Mouse (Mus musculus) bone marrow macrophage, adult 2 months (primary cell): ENCODE results near the gene Plagl2. TPM values are rescaled to one million over a fixed set of nuclear protein-coding genes. Genes with fewer than 3 reads are reported as not detected.

ENCODE experiments used
- H3K27ac ChIP-seq: 2 replicates; pipeline ENCODE4 v1.5.1; 2012; ENCODE audit warnings: low read depth, low read length; ENCODE audit not compliant: insufficient read depth
- H3K4me1 ChIP-seq: 2 replicates; pipeline ENCODE4 v1.6.1; 2012; ENCODE audit warnings: low read length; ENCODE audit not compliant: control insufficient read depth, insufficient read depth
- H3K4me3 ChIP-seq: 2 replicates; pipeline ENCODE4 v1.5.1; 2012; ENCODE audit warnings: mild to moderate bottlenecking, low read length, moderate library complexity; ENCODE audit not compliant: insufficient read depth
- CTCF ChIP-seq: IDR thresholded peaks from 2 replicates; pipeline ENCODE4 v1.5.1; 2012; ENCODE audit warnings: low read depth, mild to moderate bottlenecking, low read length, moderate library complexity
- POLR2A ChIP-seq: IDR thresholded peaks from 2 replicates; pipeline ENCODE4 v1.6.1; 2012; ENCODE audit warnings: mild to moderate bottlenecking, low read depth, low read length, borderline replicate concordance
- polyA plus RNA-seq: library from polyadenylated mRNA; stranded (reverse); fragments of >200 nt; gene quantifications from 2 replicates; pipeline ENCODE4 v1.2.4, GENCODE M21; 2012; ENCODE audit not compliant: missing spikeins, insufficient read depth, insufficient read length

Gene Plagl2
- polyA plus RNA-seq, 1 experiment, result 48.5 TPM

- Histone ChIP-seq H3K4me1 (peaks cover 44% of the 10 kb centered on the region), H3K4me3 (no peak overlapping the region), H3K27ac (no peak overlapping the region)
- TF ChIP-seq POLR2A (no peak), CTCF (no peak)
Measured at GRCm38 (mm10) chr2:153218516-153218915, 22.7 kb downstream of the Plagl2 start.

DNA sequence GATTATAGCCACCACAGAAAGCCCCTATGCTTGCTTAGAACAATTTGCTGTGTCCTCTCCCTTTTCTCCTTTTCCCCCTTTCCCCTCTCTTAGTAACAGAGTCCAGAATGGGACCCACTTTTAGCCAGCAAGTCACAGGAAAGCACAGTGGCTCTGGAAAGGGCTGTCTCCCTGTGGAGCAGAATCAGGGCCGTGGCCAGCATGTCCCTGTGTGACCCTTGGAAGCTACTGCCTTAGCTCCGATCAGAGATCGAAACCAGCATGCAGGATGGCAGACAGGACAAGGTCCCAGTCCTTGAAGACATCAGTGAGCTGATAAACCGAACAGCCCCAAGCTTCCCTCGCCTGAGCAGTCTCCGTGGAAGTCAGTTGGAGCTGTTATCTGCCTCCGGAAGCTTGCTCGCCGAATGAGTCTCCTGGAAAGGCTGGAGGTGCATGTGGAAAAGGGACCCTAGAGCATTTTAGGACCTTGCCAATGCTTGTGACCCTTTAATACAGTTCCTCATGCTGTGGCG, 23.3 kb downstream of the Plagl2 start:
- no peak overlapping the region for H3K27ac ChIP-seq
- H3K4me3 ChIP-seq, result no peak overlapping the region
- TF ChIP-seq CTCF (no peak), POLR2A (no peak)
- H3K4me1 ChIP-seq, result peaks cover 48% of the 10 kb centered on the region

DNA sequence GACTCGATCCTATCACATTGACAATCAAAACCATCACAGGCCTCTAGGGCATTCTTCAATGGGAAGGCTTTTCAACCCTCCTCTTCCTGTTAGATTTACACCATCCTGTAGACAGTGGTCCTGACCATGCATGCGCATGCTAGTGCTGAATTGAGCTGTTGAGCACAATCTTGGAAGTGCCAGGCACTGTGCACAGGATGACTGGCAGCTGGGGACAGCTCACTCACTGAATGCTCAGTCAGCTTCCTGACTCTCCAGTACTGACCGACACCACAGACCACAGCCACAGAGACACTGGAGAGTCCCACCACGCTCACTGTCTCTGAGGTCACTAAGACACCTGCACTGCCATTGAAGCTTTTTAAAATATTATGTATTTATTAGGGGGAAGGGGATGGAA, 25.8 kb downstream of the Plagl2 start:
- H3K4me3 ChIP-seq, result no peak overlapping the region
- TF ChIP-seq CTCF (no peak), POLR2A (no peak)
- peaks cover 40% of the 10 kb centered on the region for H3K4me1 ChIP-seq
- H3K27ac ChIP-seq, result peak overlapping the region; percentile 96

DNA sequence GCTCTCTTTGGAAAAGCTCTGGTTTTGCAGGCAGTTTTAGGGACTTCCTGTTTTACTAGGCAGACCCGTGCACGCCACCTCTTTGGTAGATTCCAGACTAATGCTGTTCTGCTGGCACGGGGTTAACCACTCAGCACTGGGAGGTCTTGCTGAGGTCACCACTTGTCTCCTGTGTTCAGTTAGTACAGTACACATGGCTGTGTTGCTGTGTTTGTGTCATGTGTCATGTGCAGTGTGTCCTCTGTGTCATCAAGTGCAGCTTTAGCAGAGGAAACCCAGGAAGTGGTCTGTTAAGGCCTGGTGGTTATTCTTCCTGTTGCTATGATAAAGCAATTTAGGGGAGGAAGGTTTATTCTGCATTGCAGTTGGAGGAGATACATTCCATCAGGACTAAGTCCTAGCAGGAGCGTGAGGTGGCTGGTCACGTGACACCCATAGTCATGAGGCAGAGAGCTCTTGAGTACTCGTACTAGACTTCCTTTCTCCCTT, 26.4 kb downstream of the Plagl2 start:
- TF ChIP-seq POLR2A (no peak), CTCF (no peak)
- H3K4me1 ChIP-seq, result peaks cover 40% of the 10 kb centered on the region
- H3K27ac ChIP-seq, result peak overlapping the region; percentile 96
- H3K4me3 ChIP-seq, result no peak overlapping the region

DNA sequence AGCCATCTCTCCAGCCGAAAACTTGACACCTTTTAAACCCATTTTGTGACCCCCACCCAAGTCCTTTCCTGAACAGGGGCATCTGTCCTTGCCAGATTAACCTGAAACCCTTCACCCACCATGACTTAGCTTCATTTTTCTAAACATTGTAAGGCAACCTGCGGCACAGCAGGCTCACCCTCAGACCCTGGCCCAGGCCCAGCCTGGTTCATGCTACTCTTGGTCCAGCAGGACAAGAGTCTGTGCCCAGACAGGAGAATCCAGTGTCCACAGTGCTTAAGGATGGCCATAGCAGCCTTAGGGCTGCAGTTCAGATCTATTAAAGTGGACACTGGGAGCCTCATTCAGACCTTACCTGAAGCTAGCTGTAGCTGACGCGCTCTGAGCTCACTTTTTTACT, 27.9 kb downstream of the Plagl2 start:
- no peak for TF ChIP-seq CTCF
- TF ChIP-seq POLR2A, result no peak
- peaks cover 39% of the 10 kb centered on the region for H3K4me1 ChIP-seq
- H3K27ac ChIP-seq, result peak overlapping the region; percentile 41
- H3K4me3 ChIP-seq, result no peak overlapping the region

DNA sequence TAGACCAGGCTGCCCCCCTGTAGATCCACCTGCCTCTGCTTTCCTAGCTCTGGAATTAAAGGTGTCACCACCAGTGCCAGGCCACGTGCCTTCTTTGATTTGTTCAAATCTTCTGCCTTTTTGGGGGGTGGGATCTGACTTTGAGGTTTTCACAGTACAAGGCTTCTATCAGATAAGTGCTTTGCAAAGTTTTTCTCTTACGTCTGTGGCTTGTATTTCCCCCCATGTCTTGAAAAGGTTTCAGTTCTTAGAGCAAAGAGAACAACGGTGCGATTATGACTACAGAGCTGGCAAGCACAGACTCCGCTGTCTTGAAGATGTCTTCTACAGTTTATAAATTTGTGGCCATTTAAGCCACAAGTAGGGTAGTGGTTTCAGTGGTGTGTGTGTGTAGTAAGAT, 29.8 kb downstream of the Plagl2 start:
- TF ChIP-seq POLR2A (no peak), CTCF (no peak)
- H3K4me1 ChIP-seq, result peaks cover 37% of the 10 kb centered on the region
- no peak overlapping the region for H3K27ac ChIP-seq
- no peak overlapping the region for H3K4me3 ChIP-seq

GRCm38 (mm10) chr2:153209286-153209685, 31.9 kb downstream of the Plagl2 start:
- TF ChIP-seq CTCF (no peak), POLR2A (no peak)
- no peak overlapping the region for H3K4me3 ChIP-seq
- no peak overlapping the region for H3K27ac ChIP-seq
- H3K4me1 ChIP-seq, result peaks cover 22% of the 10 kb centered on the region

DNA sequence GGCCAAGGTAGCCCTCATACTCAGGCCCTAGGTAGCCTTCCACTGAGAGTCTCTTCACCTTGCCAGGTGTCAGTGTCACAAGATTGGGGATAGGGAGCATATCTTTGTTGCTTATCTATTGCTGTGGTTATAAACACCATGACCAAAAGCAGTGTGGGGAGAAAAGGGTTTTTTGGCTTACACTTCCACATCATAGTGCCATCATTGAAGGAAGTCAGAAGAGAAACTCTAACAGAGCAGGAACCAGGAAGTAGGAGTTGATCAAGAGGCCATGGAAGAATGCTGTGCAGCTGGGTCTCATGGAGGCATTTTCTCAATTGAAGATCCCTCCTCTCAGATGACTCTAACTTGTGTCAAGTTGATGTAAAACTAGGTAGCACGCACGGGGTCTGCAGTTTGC, 33.1 kb downstream of the Plagl2 start:
- Histone ChIP-seq H3K4me1 (peaks cover 14% of the 10 kb centered on the region), H3K27ac (peak overlapping the region; percentile 31), H3K4me3 (no peak overlapping the region)
- TF ChIP-seq CTCF, result no peak

DNA sequence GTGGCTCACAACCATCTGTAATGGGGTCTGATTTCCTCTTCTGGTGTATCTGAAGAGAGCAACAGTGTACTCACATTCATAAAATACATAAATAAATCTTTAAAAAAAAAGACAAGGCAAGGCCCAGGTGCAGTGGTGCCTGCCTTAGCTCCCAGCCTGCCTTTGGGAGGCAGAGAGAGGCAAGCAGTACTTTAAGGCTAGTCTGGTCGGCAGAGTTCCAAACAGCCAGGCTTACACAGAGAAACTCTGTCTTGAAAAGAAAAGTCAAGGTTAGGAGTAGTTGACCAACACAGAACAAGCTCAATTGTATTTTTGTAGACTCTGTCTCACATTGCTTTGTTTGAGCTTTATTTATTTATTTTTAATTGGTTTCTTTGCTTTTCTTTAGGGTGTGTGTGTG, 38.5 kb downstream of the Plagl2 start:
- Histone ChIP-seq H3K27ac (no peak overlapping the region), H3K4me3 (no peak overlapping the region), H3K4me1 (peaks cover 30% of the 10 kb centered on the region)
- TF ChIP-seq CTCF (no peak), POLR2A (no peak)

DNA sequence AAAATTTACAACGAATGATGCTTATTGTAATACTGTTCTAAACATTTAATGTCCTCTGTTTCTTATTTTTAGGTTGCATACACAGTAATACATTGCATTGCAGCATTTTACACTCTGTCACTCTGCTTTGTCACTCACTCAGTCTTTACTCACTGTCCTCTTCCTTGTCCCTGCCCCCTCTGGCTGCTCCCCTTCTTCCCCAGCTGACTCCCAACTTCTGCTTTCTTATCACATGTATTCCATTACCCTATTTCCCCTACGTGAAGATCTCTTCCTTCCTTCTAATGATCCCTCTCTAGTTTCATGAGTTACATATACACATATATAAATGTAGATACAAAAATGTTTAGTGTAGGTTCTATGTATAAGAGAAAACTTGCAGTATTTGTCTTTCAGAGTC, 42.1 kb downstream of the Plagl2 start:
- TF ChIP-seq POLR2A (no peak), CTCF (no peak)
- peak overlapping the region; percentile 98 for H3K27ac ChIP-seq
- H3K4me3 ChIP-seq, result no peak overlapping the region
- peaks cover 36% of the 10 kb centered on the region for H3K4me1 ChIP-seq

DNA sequence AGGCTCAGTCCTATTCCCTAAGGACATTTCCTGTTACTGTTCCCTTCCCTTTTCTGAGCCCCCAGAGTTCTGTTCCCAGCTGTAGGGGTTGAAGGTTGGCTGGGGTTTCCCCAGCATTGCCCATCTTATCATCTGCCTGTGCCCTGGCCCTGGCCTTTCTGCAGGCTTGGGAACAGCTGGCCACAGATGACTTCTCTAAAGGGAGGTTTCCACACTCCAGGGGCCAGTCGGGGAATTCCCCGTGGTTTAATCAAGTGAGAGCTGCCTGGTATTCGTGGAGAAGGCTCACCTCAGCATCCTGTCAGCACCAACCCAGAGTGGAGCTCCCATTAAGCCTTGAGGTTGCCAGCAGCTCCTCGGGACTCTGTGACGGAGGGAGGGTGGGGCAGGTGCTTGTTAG, 42.7 kb downstream of the Plagl2 start:
- peak; percentile 22; the same call in 1 of the 2 replicates for TF ChIP-seq POLR2A
- no peak for TF ChIP-seq CTCF
- H3K27ac ChIP-seq, result peak overlapping the region; percentile 98

More for the DNA sequence above, 42.7 kb downstream of the Plagl2 start:
- Histone ChIP-seq H3K4me3 (peak overlapping the region; percentile 13; the same call in 1 of the 2 replicates), H3K4me1 (peaks cover 34% of the 10 kb centered on the region)
